Mouse (Mus musculus) layer of hippocampus, adult 9-11 months (tissue): Measurements from ENCODE around the gene Nlrp4c.
"Not testable (repeated sequence)": the region's sequence is repeated elsewhere in the genome, so short reads cannot be mapped to it uniquely, and the experiment has no call there.

Source experiments
- DNase-seq: peaks from one replicate; pipeline ENCODE4 v3.0.0; 2022

The Nlrp4c gene

DNA sequence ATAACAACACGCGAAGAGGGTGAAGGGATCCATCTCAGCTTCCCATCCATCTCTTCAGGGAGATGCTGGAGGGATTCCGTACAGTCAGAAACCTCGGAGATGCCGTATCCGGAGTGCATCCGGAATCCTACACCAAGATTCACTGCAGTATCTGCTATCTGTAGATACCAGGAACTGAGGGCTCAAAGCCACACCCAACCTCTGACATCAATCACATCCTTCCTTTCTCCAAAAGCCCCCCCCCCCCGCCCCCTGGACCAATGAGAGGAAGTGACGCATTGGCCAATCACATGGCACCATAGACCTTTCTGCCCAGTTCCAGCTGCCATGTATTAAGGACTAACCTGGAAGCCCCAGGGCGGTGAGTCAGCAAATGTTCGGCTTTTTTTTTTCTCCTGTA, at the start of gene Nlrp4c:
Gene Nlrp4c (plus strand): TSS at position 301 of the 400 bp plus-strand sequence.
- DNase-seq = no peak

GRCm38 (mm10) chr7:6010910-6011309, 34.1 kb upstream of the Nlrp4c start, which contains the start of gene Vmn1r65:
Gene Vmn1r65 (minus strand): TSS chr7:6011010.
- DNase-seq = no peak

DNA sequence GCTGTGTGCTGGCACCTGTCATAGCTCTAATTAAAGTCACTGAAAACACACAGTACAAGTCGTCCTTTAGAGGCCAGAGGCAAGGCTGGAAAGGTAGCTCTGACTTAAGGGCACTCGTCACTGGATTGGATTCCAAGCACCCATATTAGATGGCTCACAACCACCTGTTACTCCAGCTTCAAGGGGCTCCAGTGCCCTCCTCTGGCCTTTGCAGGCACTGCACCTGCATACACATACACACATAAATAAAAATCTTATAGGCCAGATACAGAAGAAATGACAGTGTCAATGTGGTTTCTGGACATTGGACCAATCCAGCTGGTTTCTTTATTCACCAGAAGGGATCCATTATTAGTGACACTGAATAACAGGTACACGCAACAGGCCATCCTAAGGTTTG, 74.5 kb downstream of the Nlrp4c start:
- DNase-seq = no peak

- not testable (repeated sequence) for DNase-seq
Observed at GRCm38 (mm10) chr7:6120104-6120503, 75.1 kb downstream of the Nlrp4c start.

DNA sequence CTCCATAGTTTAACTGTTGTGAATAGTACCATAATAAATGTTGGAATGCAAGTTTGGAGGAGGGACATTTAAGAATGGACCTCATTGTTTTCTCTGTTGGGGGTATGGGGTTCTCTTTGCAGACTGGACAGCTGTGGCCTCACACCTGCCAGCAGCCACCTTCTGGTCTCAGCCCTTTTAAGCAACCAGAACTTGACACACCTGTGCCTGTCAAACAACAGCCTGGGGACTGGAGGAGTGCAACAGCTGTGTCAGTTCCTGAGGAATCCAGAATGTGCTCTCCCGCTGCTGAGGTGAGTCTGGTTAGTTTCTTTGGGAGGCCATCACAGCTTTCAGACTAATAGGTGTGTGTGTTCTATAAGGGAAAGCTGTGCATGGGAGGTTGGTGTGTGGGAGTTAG, 76.2 kb downstream of the Nlrp4c start:
- DNase-seq = not testable (repeated sequence)

DNA sequence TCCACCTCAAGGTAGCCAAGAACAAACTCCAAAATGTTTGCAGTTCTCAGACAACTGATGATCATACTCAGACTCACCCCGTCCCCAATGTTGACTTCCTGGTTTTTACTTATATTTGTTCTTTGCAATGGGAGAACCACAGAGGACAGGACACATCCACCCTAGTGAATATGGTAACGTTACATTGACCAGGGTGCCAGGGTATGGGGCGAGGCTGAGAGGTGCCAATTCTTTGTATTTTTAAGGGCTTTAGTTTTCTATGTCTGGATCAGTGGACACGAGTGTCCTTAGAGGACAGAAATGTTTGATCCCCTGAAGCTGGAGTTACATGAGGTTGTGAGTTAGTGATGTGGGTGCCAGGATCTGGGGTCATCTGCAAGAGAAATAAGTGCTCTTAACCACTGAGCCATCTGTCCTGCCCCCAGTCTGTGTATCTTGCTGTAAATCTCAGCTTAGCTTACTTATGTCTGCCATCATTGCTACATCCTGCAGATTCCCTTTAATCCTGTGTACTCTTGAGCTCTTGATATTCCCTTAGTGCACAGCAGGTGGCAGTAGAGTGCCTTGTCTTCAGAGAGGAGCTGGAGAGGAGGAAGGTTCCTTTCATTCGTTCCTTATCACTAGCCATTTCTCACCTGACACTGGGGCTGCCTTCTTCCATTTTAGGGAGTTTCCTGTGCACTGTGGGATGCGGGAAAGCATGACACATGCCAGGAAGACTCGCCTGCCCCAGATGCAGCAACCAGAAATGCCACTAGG, 81.9 kb downstream of the Nlrp4c start:
- DNase-seq = peak; percentile 86

DNA sequence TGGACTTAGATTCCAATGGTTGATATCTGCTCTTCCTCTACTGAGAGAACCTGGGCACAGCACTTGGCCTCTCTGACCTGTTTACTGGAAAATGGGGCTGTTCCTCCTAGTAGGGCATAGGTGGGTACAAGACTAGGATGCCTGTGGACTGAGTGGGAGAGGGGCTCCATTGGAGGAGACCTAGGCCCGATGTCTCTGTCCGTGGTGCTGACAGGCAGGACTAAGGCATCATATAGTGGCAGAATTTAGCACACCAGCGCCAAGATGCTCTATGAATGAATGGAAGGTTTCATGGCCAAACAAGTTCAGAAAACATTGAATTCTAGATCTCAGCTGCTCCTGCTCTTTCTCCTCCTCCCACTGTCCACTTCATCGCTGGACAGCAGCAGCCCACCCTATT, 85.4 kb downstream of the Nlrp4c start:
- no peak for DNase-seq

DNA sequence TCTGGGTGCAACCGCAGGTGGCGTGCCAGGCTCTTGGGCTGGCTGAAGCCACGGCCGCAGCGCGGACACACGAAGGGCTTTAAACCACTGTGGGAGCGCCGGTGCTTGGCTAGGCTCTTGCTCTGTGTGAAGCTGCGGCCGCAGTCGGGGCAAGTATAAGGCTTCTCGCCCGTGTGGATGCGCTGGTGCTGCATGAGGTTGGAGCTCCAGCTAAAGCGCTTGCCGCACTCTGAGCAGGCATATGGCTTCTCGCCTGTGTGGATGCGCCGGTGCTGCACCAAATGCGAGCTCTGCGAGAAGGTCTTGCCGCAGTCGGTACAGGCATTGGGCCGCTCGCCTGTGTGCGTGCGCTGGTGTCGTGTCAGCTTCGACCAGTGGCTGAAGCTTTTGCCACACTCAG, 87.7 kb downstream of the Nlrp4c start:
- no peak for DNase-seq

GRCm38 (mm10) chr7:6136497-6136896, 91.5 kb downstream of the Nlrp4c start:
- no peak for DNase-seq

GRCm38 (mm10) chr7:6139295-6139694, 94.3 kb downstream of the Nlrp4c start:
- no peak for DNase-seq

- DNase-seq = no peak
Observed at GRCm38 (mm10) chr7:6143991-6144531, 99.1 kb downstream of the Nlrp4c start.

- DNase-seq = no peak
Observed at GRCm38 (mm10) chr7:6145423-6146188, 100.6 kb downstream of the Nlrp4c start.

DNA sequence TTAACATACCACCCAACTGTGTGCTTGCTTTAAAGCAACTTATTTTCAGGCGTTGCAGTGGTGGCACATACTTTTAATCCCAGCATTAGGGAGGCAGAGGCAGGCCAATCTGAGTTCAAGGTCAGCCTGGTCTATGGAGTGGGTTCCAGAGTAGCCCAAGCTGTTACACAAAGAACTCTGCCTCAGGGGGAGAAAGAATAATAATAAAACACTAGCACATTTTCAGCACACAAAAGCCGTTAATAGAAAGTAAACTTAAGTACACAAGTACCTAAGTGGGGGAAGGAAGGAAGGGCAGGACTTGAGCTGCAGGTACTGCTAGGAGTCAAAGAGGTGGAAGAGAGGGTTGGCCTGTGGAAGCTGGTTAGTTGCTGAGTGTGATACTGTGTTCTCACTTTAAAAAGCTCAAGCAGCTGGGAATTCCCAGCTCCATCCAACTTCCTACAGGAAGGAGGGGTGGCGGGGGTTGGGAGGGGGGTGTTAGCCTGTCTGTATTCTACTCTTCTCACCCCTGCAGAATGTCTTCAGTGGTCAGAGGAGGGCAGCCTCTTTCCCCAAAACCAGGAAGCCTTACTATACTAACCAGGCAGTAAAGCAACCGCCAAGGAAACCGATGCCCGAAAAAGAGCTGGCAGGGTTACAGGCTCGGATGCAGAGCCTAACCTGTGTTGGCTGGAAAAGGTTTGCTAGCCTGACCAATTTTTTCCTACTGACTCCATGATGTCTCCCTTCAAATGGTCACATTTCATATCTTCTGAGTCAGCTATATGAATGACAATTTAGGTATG, 101.4 kb downstream of the Nlrp4c start:
- no peak for DNase-seq

DNA sequence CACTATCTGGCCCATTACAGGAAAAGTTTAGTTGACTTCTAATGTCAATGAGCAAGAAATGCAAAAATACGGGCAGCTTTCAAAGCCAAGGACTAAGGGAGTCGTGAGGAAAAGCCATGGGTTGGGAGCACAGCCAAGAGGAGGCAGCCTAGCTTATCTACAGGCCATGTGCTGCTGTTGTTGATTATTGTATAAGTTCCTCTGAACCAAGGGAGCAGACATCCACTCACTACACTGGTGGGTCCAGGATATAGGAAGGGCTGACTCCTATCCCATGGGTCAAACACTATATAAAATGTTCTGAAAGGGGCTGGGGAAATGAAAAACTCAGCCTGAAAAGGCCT, 102.0 kb downstream of the Nlrp4c start:
- DNase-seq = no peak

- DNase-seq = no peak
Observed at GRCm38 (mm10) chr7:6147688-6148087, 102.7 kb downstream of the Nlrp4c start.

- no peak for DNase-seq
Observed at GRCm38 (mm10) chr7:6151266-6151665, 106.3 kb downstream of the Nlrp4c start.

DNA sequence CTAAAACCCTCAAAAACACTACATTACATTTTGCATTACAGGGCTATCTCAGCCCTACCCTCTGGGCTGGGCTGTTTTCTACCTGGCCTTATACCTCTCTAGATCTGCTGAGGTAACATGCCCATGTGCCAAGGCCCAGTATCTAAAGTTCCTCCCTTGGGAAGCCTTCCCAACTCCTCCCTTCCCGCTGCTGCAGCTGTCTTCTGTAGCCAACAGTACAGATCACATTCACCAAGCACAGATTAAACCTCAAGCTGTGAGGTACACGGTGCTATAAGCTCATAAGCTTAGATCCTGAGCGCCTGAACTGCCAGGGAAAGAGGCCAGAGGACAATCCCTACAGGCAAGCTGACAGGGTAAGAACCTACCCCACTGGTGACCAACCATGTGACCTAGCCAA, 107.1 kb downstream of the Nlrp4c start:
- no peak for DNase-seq

GRCm38 (mm10) chr7:6153131-6153530, 108.2 kb downstream of the Nlrp4c start:
- no peak for DNase-seq

DNA sequence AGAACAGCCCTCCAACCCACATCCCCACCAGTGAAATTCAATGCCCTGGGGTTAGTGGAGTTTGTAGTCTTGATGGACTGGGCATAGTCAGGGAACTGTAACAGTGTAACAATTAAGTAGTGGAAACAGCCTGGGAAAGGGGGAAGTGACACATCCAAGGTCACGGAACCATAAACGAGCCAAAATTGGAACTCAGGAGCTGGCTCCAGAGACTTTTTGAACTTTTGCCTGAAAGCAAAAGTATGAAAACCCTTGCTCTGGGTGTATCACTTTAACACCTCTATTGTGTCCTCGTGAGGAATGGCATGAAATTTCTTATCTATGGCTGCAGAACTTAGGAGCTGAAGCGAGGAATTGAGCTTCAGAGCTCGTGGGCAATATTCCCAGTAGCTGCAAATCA, 109.2 kb downstream of the Nlrp4c start:
- DNase-seq = no peak
